Mouse (Mus musculus) ES-Bruce4 (cell line): ENCODE results near the gene Atp5b.

Experiments
- CTCF ChIP-seq: IDR thresholded peaks from one replicate; pipeline ENCODE4 v1.8.1; 2011; ENCODE audit warnings: low read depth, low read length
- EP300 ChIP-seq: IDR thresholded peaks from 2 replicates; pipeline ENCODE4 v1.6.1; 2011; ENCODE audit warnings: low read depth, low read length; ENCODE audit not compliant: insufficient read depth
- POLR2A ChIP-seq: IDR thresholded peaks from one replicate; pipeline ENCODE4 v1.8.1; 2011; ENCODE audit warnings: low read length; ENCODE audit not compliant: insufficient read depth

DNA sequence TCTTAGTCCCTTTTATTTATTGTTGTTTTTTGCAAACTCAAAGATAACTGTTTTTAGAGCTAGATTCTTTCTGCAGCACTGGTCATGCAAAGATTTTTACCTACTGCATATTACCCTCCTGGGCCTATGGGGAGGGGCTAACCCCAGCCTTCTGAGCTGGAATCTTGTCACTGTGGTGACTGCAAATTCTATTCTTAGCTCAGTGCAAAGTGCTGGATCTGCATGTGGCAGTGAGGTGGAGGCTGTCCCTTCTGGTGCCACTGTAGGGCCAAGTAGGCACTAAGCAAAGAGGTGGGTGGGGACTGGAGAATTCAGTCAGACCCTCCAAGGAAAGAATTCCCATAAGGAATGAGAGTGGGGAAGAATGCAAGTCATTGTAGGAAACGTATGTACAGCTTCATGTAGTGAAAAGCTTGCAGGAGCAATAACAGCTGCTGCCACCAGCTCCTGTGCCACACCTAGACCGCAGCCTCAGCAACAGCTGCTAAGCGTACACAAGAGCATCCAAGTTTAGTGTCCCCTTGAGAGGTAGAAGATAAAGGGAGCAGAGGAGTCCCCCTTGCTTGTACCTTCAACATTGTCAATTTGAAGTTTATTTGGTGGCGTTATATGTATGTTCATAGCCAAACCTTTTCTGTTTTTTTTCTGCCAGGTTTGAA is 27.2 kb downstream of the Atp5b start:
- TF ChIP-seq EP300 (no peak), CTCF (no peak), POLR2A (no peak)
